Mouse (Mus musculus): ENCODE results near the gene Kcnip1.

- TF ChIP-seq CTCF (conservative IDR thresholded peaks at IDR 0.05; ENCODE audit: insufficient read depth, insufficient read length, low read depth, low read length) (no peak), POLR2A (IDR thresholded peaks at IDR 0.05; ENCODE audit: low read depth, low read length) (no peak)
These were observed 338.5 kb downstream of the Kcnip1 start for GRCm38 (mm10) chr11:33654485-33654884.
